Mouse (Mus musculus) midbrain, embryonic 11.5 days (tissue): ENCODE measurements around the gene Rab29. TPM values are rescaled to one million over a fixed set of nuclear protein-coding genes. Genes with fewer than 3 reads are reported as not detected.

ENCODE experiments used
- ATAC-seq: fragments of 200-750 bp; cut with Nextera tagmentation; 2 replicates; pipeline ENCODE4 v1.8.0; 2017; ENCODE audit warnings: moderate TSS enrichment, moderate library complexity; ENCODE audit not compliant: low FRiP score
- DNase-seq: peaks from one replicate; pipeline ENCODE4 v3.0.0; 2015; ENCODE audit warnings: low spot score; ENCODE audit errors: missing footprints
- H3K27ac ChIP-seq: fragments of 300-500 bp; sonication (generic); 2 replicates; pipeline ENCODE4 v1.5.1; 2014; ENCODE audit warnings: low read depth, low read length
- H3K27me3 ChIP-seq: fragments of 300-500 bp; sonication (generic); 2 replicates; pipeline ENCODE4 v1.6.1; 2014; ENCODE audit warnings: mild to moderate bottlenecking, low read length, moderate library complexity, mixed read lengths; ENCODE audit not compliant: control insufficient read depth, insufficient read depth
- H3K36me3 ChIP-seq: fragments of 300-500 bp; sonication (generic); 2 replicates; pipeline ENCODE4 v1.6.1; 2014; ENCODE audit warnings: mild to moderate bottlenecking, low read length, moderate library complexity, mixed read lengths; ENCODE audit not compliant: control insufficient read depth, insufficient read depth
- H3K4me1 ChIP-seq: fragments of 300-500 bp; sonication (generic); 2 replicates; pipeline ENCODE4 v1.6.1; 2014; ENCODE audit warnings: low read length; ENCODE audit not compliant: control insufficient read depth, insufficient read depth
- H3K4me2 ChIP-seq: fragments of 300-500 bp; sonication (generic); 2 replicates; pipeline ENCODE4 v1.6.1; 2014; ENCODE audit warnings: mild to moderate bottlenecking, moderate library complexity
- H3K4me3 ChIP-seq: fragments of 300-500 bp; sonication (generic); 2 replicates; pipeline ENCODE4 v1.5.1; 2014; ENCODE audit warnings: low read depth, low read length
- H3K9ac ChIP-seq: fragments of 300-500 bp; sonication (generic); 2 replicates; pipeline ENCODE4 v1.6.1; 2014; ENCODE audit warnings: low read length
- H3K9me3 ChIP-seq: fragments of 300-500 bp; sonication (generic); 2 replicates; pipeline ENCODE4 v1.6.1; 2016; ENCODE audit warnings: low read length; ENCODE audit not compliant: control insufficient read depth
- WGBS: fragments of 180-500 bp; shearing (Covaris S2); extraction: QIAGEN DNeasy Blood & Tissue Kit; methylation state at CpG from one replicate; pipeline ENCODE4 v1.1.7; 2014; 5-methylcytosine and 5-hydroxymethylcytosine counted together
- polyA plus RNA-seq: library from polyadenylated mRNA; unstranded; fragments of >200 nt; fragmentation: Nextera tagmentation; extraction: Ambion mirVana; gene quantifications from 2 replicates; pipeline ENCODE4 v1.2.1, GENCODE M21; 2014

The Rab29 gene
- polyA plus RNA-seq, 1 experiment from 2014 or later, result 15.0 TPM

- ATAC-seq, result no peak
- WGBS, result 77% methylated on average over 2 of the region's 2 CpGs
- no peak overlapping the region for H3K27ac ChIP-seq
- H3K4me1 ChIP-seq, result peaks cover 2% of the 10 kb centered on the region; the same call in 1 of the 2 replicates
- no peaks in the 10 kb centered on the region for H3K9me3 ChIP-seq
- no peaks in the 10 kb centered on the region for H3K36me3 ChIP-seq
- no peak overlapping the region for H3K9ac ChIP-seq
- H3K27me3 ChIP-seq, result no peaks in the 10 kb centered on the region
- no peak overlapping the region for H3K4me3 ChIP-seq
- H3K4me2 ChIP-seq, result no peak overlapping the region
- no peak for DNase-seq
These were observed 12.8 kb downstream of the Rab29 start for GRCm38 (mm10) chr1:131879816-131880215.

- H3K9ac ChIP-seq, result no peak overlapping the region
- DNase-seq (no peak), ATAC-seq (no peak)
- peaks cover 2% of the 10 kb centered on the region; the same call in 1 of the 2 replicates for H3K4me1 ChIP-seq
- no peak overlapping the region for H3K4me3 ChIP-seq
- H3K4me2 ChIP-seq, result no peak overlapping the region
- H3K36me3 ChIP-seq, result no peaks in the 10 kb centered on the region
- H3K27me3 ChIP-seq, result no peaks in the 10 kb centered on the region
- H3K27ac ChIP-seq, result no peak overlapping the region
- H3K9me3 ChIP-seq, result no peaks in the 10 kb centered on the region
- 57% methylated on average over 2 of the region's 2 CpGs for WGBS
These were observed 15.8 kb downstream of the Rab29 start for GRCm38 (mm10) chr1:131882787-131883186.

- 85% methylated on average over 2 of the region's 2 CpGs for WGBS
- no peak for ATAC-seq
These were observed 19.1 kb downstream of the Rab29 start for GRCm38 (mm10) chr1:131886173-131886572.

GRCm38 (mm10) chr1:131886641-131887040 lies 19.6 kb downstream of the Rab29 start:
- H3K9ac ChIP-seq, result no peak overlapping the region
- no peak overlapping the region for H3K4me2 ChIP-seq
- H3K27ac ChIP-seq, result no peak overlapping the region
- ATAC-seq (no peak), DNase-seq (no peak)
- WGBS, result 95% methylated on average over 3 of the region's 3 CpGs
- no peak overlapping the region for H3K4me3 ChIP-seq
- no peaks in the 10 kb centered on the region for H3K36me3 ChIP-seq
- peaks cover 2% of the 10 kb centered on the region; the same call in 1 of the 2 replicates for H3K4me1 ChIP-seq
- no peaks in the 10 kb centered on the region for H3K27me3 ChIP-seq
- H3K9me3 ChIP-seq, result no peaks in the 10 kb centered on the region

More at GRCm38 (mm10) chr1:131886173-131886572, 19.1 kb downstream of the Rab29 start:
- no peaks in the 10 kb centered on the region for H3K27me3 ChIP-seq
- H3K27ac ChIP-seq, result no peak overlapping the region
- H3K4me3 ChIP-seq, result no peak overlapping the region
- H3K36me3 ChIP-seq, result no peaks in the 10 kb centered on the region
- DNase-seq, result no peak
- H3K4me2 ChIP-seq, result no peak overlapping the region
- peaks cover 2% of the 10 kb centered on the region; the same call in 1 of the 2 replicates for H3K4me1 ChIP-seq
- H3K9me3 ChIP-seq, result no peaks in the 10 kb centered on the region
- H3K9ac ChIP-seq, result no peak overlapping the region

- no peak for ATAC-seq
- no peaks in the 10 kb centered on the region for H3K27me3 ChIP-seq
- no peak overlapping the region for H3K9ac ChIP-seq
- H3K4me1 ChIP-seq, result no peaks in the 10 kb centered on the region
- no peak overlapping the region for H3K4me3 ChIP-seq
- no peak overlapping the region for H3K27ac ChIP-seq
- whole genome bisulfite sequencing, result 78% methylated on average over 6 of the region's 6 CpGs
- no peaks in the 10 kb centered on the region for H3K36me3 ChIP-seq
- DNase-seq, result no peak
- no peaks in the 10 kb centered on the region for H3K9me3 ChIP-seq
- H3K4me2 ChIP-seq, result no peak overlapping the region
These were observed 23.1 kb downstream of the Rab29 start for GRCm38 (mm10) chr1:131890043-131890658.

- no peak for ATAC-seq
- no peaks in the 10 kb centered on the region for H3K9me3 ChIP-seq
- H3K4me3 ChIP-seq, result no peak overlapping the region
- no peak overlapping the region for H3K9ac ChIP-seq
- no peak for DNase-seq
- H3K36me3 ChIP-seq, result no peaks in the 10 kb centered on the region
- no peaks in the 10 kb centered on the region for H3K4me1 ChIP-seq
- H3K27ac ChIP-seq, result no peak overlapping the region
- WGBS, result 70% methylated on average over 4 of the region's 4 CpGs
- H3K4me2 ChIP-seq, result no peak overlapping the region
- H3K27me3 ChIP-seq, result no peaks in the 10 kb centered on the region
These were observed 24.4 kb downstream of the Rab29 start for GRCm38 (mm10) chr1:131891436-131891835.

- DNase-seq (no peak), ATAC-seq (no peak)
- Histone ChIP-seq H3K27ac (no peak overlapping the region), H3K9me3 (no peaks in the 10 kb centered on the region), H3K36me3 (no peaks in the 10 kb centered on the region), H3K27me3 (no peaks in the 10 kb centered on the region), H3K4me2 (no peak overlapping the region), H3K4me1 (no peaks in the 10 kb centered on the region), H3K4me3 (no peak overlapping the region), H3K9ac (no peak overlapping the region)
- 89% methylated on average over 4 of the region's 4 CpGs for WGBS
These were observed 35.7 kb downstream of the Rab29 start for GRCm38 (mm10) chr1:131902679-131903078.

- 88% methylated on average over 7 of the region's 7 CpGs for WGBS
- Histone ChIP-seq H3K9ac (no peak overlapping the region), H3K36me3 (no peaks in the 10 kb centered on the region), H3K9me3 (no peaks in the 10 kb centered on the region), H3K4me1 (no peaks in the 10 kb centered on the region), H3K4me3 (no peak overlapping the region), H3K27me3 (no peaks in the 10 kb centered on the region), H3K27ac (no peak overlapping the region), H3K4me2 (no peak overlapping the region)
- ATAC-seq, result no peak
- DNase-seq, result no peak
These were observed 36.2 kb downstream of the Rab29 start for GRCm38 (mm10) chr1:131903251-131903650.

GRCm38 (mm10) chr1:131905497-131905896 lies 38.5 kb downstream of the Rab29 start:
- 19% methylated on average over 1 of the region's 1 CpGs for WGBS
- no peaks in the 10 kb centered on the region for H3K9me3 ChIP-seq
- H3K4me3 ChIP-seq, result no peak overlapping the region
- no peak overlapping the region for H3K27ac ChIP-seq
- ATAC-seq, result no peak
- no peak overlapping the region for H3K9ac ChIP-seq
- H3K27me3 ChIP-seq, result peaks cover 3% of the 10 kb centered on the region; the same call in 1 of the 2 replicates
- H3K36me3 ChIP-seq, result no peaks in the 10 kb centered on the region
- no peak for DNase-seq
- no peaks in the 10 kb centered on the region for H3K4me1 ChIP-seq
- no peak overlapping the region for H3K4me2 ChIP-seq
